Mouse (Mus musculus) heart, postnatal 36 days (tissue): ENCODE data around the gene Bmf. TPM values are rescaled to one million over a fixed set of nuclear protein-coding genes. Genes with fewer than 3 reads are reported as not detected.

Source experiments
- DNase-seq, 2 experiments: peaks; one replicate each; pipeline ENCODE4 v3.0.0; 2021 to 2022
- intact Hi-C: fragments of 180-260 bp; cut with DNase I; formaldehyde crosslinking; loops from one replicate; pipeline ENCODE4 v1.15.1; 2025
- total RNA-seq, 2 experiments: library from RNA; stranded (reverse); gene quantifications; 2 replicates each; pipeline ENCODE4 v1.2.3; 2021

The Bmf gene
- total RNA-seq, 2 experiments from 2014 or later: 6.7 to 8.2 TPM

DNA sequence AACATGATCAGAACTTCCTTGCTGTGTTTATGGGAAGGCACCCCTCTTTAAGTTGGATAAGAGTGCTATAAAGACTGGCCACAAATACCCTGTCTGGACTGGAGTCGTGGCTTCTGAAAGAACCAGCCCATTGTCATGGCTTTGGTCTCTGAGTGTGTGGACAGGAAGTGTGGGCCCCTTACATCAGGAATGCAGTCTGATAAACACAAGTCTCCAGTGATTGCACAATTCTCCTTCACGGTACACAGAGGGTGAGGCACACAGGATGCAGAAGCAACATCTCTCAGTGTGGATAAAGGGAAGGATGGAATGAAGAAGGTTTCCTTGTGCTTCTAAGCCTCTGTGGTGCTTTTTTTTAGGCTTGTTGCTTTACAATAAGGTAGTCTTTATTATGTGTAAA, 27.2 kb downstream of the Bmf start:
- no peak for DNase-seq
- intact Hi-C loops: no loop called here

DNA sequence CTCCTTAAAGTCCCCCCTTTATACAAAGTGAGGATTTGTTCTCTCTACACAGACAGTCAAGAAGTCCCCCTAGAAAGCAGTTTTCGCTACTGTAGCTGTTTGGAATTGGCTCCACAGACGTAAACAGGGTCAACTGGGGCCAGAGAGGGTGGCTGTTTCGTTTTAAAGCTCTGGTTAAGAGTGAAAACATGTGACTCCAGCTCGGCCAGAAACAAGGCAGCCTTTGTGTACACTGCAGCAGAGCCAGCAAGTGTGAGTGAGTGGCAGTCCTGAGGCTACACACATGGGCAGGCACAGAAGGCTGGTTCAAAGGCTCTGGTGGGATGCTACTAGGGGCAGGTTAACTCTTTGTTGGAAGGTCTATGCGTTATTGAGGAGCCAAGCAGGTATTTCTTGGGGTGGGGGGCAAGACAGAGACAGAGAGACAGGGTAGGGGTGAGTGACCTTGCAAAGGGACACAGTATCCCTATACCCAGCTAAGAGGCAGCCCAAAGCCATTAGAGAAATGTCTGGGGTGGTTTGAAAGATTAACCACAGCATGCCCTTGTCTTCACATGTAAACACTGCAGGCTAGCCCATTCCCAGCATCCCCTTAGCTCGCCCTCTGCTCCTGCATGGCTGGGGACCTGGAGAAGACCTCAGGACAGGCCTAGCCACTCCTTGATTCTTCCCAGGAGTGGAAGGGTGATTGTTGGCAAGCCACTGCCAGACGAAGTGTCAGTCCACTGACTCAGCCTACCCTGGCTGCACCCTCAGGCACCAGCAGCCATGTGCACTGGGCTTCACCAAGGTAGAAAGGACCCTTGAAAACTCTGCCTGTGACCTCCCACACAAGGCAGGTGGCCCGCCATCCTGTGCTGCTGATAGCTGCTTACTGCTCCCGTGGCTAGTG, 29.2 kb downstream of the Bmf start:
- peak; percentile 58 to 61 for DNase-seq
- intact Hi-C loops: no loop called here

DNA sequence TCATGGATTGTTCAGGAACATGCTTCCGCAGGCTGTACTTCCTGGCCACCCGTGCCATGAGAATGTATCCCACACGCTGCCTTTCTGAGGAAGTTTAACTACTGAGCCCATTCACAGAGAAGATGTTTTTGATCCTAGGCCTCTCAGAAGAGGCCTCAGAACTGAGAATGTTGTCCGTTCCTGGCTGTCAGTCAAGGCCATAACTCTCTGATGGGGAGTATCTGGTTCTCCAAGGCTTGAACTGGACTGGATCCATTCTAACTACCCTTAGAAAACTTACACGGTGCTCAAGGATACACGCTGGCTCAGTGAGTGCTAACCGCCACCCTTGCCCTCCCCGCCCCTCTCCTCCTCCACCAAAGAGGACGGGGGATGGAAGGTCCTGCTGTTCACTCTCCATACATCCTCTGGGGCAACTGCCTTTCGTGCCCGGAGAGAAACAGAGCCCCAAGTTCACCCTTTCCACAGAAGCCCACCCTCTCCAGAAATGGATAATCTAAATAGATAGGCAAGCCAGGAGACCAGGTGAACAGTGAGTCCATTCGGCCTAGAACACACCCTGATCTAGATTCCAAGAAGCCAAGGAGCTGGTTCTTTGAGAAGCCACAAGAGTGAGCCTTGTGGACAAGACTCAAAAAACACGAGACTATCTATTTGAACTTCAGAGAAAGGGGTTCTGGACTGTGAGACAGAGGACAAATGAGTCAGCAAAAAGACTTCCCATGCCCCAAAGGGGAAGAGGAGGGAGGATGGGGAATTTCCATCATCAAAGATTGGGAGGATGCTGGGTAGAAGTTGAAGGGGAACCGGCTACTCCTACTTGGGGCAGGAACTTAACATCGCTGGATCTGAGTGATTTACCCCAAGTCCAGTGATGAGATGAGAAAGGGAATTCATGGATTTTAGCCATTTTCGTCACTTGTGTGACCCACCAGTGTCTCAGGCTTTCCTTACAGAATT, 36.8 kb downstream of the Bmf start:
- no peak for DNase-seq
- intact Hi-C loops: no loop called here

DNA sequence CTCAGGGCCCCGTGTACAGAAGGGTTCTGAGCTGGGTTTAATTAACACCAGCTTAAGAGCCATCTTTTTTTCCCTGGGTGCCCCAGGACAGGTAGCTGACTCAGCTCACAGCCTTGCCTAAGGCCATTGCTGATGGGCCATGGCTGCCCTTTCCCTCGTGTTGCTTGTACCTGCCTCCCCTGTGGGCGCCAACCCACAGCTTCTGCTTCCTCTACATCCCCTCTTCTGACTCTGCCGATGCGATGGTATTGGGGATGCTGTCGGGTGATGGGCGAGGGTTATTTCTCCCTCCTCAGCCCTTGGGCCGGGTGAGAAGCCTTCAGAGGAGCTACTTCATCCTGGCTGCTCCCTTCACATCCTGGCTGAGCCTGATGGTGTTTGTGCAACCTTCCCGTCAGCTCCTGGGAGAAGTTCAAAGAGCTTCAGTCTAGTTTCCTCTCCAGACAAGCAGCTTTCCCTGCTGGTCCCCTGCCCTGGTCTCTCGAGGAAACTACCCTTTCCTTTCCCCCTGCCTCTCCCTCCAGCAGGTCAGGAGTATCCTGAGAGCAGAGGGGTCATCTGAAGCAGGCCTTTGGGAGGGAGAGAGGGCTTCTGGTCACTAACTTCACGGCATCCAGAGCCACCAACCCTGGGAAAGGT, 37.6 kb downstream of the Bmf start:
- DNase-seq: peak in 1 of 2 experiments; percentile 56
- intact Hi-C loops: loop anchor here (2.0 kb wide), 2 partner anchors 21 to 33 kb away; no protein-coding TSS in a partner anchor

DNA sequence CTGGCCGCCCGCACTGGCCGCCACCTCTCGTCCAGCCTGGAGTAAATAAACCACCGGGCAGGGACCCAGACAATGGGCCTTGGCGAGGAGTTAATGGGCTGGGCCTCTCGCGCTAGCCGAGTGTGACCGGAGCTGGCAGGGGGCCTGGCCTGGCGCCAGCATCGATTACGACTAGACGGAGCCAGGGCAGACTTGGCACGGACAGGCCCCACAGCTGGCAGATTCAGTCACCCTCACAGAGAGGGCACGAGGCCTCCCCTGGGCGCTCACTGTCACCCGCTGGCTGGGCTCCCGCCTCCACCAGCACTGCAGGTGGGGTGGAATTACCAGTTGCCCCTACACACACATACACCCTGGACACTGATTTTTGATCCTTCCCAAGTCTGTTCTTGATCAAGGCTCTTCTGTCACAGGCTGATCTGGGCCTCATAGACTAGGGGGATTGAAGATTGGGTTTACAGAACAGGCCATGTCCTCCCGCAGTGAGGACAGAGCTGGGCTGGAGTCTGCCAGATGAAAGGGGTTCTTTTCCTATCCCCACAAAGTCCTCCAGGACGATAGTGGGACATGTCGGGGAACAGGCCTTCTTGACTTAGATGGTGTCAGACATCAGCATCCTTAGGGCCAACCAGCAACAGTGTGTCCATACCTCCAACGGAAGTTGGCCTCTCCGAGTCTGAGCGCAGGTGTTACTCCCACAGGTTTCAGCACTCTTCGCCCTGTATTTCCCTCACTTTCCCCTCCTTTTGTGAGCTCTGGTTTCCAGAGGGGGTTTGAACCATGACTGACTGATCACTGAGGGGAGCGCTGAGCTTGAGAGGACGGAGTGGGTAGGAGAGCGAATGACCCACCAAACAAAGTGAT, 38.8 kb downstream of the Bmf start:
- intact Hi-C loops: loop anchor here (2.0 kb wide), 2 partner anchors 20 to 34 kb away; no protein-coding TSS in a partner anchor

DNA sequence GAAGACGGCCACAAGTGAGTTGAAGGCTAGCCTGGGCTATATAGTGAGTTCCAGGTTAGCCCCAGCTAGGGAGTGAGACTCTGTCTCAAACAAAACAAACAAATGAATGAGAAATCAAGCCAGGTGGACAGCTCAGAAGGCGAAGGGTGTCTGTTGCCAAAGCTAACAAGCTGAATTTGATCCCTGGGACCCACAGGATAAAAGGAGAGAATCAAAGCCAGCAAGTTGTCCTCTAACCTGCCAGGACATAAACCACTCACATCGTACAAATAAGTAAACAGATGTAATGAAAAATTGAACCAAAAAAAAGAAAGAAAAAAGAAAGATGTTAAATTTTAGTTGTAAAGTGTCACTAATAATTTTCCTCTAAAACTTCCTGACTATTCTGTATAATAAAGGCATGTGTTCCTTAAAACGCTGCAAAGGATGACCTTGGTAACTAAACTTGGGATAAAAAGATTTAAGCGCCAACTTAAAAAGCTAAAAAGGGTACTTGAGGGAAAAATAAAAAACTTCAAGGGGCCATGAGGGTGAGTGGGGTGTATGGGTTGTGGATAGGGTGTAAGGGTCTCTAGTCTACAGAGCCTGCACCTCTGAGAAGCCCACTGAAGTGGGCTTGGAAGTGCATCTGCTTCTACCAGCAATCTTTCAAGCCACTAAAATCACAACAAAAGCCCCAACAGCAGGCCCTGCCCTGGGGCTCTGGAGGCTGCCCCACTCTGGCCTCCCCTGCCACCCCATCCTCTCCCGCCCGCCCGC, 39.6 kb downstream of the Bmf start:
- intact Hi-C loops: loop anchor here (2.0 kb wide), 2 partner anchors 19 to 35 kb away; no protein-coding TSS in a partner anchor
- no peak for DNase-seq

More for the DNA sequence above, 38.8 kb downstream of the Bmf start:
- peak; percentile 83 to 84 for DNase-seq

DNA sequence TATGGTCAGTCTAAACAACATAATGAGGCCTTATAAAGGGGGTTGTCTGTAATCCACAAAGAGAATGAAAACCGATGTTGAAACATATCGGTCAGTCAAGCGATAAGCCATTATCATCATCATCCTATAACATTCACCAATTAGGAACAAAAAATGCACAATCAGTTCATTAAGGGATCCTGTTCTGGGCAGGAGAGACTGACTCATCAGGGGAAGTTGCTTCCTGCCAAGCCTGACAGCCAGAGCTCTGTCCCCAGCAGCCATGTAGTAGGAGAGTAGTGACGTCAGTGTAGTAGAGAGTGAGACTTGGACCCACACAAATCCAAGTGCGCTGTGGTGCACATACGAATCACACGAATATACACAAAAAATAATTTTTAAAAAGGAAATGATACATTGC, 42.4 kb downstream of the Bmf start:
- no peak for DNase-seq
- intact Hi-C loops: no loop called here

DNA sequence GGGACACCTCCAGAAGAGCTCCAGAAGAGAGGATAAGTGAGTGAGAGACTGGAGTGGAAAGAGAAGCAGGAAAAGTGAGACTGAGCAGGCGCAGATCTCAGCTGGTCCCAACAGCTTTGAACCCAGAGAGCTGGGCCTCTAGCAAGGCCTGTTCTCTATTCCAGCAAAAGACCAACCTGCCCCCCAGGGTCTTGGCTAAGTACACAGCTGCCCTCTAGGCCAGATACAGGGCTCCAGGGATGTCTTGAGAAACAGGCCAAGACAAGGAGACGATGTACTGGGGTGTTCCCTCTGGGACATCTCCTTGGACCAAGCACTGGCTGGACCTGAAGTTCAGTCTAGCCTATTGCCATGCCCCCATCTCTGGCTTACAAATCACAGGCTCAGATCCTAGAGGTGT, 49.3 kb downstream of the Bmf start:
- intact Hi-C loops: no loop called here
- no peak for DNase-seq

DNA sequence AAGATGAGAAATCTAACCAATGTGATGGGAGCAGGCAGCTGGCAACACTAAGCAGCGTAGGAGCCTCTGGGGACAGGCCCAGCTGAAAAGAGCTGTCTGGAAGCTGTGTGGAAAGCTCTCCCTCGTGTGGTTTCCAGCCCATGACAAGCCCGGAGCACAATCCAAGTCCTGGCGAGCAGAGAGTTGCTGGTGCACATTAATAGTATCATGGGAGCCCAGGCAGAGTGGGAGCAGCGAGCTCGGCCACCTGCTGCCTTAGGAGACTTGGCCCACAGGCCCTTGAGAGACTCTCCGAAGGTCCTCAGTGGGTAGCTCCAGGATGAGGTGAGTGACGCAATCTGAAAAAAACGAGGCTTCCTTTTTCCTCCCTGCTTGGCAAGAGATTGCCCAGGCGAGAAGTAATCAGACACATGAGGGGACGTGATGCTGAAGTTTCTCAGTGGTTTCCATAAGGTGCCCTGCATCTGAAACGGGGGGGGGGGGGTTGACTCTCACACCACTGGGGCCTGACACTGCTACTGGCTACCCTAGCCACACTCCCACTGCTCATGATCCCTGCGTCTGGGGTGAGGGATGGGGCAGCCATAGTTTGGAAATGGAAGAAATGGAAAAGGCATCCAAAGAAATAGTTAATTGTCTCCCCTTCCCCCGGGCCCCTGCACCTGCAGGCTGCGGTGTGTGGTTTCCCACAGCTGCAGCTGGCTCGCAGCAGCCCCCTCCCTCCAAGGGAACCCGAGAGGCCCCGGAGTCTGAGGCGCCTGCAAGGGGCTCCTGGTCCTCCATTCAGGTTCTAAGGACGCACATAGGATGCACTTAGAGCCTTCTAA, 50.1 kb downstream of the Bmf start:
- peak in 1 of 2 experiments; percentile 56 for DNase-seq
- intact Hi-C loops: no loop called here

DNA sequence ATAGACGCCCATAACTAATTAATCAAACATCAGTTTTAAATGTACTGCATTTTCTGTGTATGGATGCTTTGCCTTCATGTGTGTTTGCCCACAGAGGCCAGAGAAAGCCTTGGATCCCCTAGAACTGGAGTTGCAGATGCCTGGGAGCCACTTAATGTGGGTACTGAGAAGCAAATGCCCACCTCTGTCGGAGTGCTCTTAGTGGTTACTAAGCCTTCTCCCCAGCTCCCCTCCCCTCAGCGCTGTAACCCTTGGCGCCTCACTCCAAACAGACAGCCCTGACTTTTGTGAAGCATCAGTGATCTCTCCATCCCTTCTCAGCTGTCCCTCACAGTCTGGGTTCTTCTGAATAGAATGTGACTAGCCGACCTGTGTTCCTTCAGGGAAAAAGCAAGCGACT, 51.0 kb downstream of the Bmf start:
- no peak for DNase-seq

DNA sequence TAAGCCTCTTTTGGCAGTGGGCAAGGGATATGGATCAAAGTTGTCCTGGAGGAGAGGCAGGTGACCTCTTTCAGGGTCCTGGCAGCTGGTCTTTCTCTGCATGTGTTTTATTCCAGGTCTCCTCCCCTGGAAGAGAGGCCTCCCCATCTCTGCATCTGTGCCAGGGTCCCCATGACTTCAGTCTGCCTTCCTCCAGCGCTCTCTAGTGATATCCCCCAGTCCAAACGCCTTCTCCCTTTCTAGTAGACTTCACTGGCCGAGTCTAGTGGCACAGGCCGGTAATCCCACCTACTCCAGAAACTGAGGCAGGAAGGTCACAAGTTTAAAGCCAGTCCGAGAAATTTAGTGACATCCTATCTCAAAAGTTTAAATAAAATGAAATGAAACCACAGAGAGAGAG, 51.6 kb downstream of the Bmf start:
- no peak for DNase-seq
- intact Hi-C loops: no loop called here

More for the DNA sequence above, 51.0 kb downstream of the Bmf start:
- intact Hi-C loops: no loop called here

DNA sequence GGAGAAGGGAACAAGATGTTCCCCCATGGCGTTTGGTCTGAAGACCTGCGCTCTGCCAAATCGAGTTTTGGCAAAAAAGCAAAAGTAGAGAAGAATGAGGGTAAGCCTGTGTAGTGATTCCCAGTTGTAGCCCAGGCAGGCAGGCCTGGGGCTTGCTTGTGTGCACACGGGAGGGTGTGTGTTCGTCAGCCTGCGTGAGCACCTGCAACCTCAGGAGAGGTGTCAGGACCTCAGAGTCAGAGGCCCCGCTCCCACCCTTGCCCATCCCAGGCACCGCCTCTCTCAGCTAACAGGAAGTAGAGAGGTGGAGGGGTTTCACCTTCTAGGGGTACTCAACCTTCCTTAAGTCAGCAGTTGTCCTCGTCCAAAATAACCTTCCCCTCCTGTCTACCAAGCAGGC, 54.5 kb downstream of the Bmf start:
- DNase-seq: no peak
- intact Hi-C loops: no loop called here

DNA sequence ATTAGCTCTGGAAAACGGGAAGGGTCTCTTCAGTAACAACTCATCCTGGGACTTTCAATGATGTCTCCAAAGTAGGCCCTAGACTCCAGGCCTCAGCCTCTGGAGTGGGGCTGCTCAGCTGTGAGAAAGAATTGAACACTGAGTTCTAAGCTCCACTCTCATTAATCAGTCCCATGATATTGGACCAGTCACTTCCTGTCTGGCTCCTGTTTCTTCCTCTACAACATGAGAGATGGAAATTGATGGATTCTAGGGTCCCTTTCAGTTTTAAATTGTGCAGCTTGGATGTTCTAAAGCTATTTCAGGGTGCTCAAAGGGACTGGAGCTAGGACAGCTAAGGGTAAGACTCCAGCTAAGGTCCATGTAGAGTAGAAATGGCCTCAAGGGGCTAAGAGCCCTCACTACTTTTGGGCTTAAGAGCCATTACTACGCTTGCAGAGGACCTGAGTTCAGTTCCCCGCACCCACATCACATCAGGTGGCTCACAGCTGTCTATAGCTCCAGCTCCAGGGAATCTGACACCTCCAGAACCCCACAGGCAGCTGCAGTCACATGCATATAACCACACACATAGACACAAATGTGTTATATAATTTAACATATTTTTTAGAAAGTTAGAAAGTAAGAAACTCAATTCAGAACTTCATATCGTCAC, 57.6 kb downstream of the Bmf start:
- DNase-seq: no peak
- intact Hi-C loops: loop anchor here (2.0 kb wide), 1 partner anchor 19 kb away; no protein-coding TSS in a partner anchor

DNA sequence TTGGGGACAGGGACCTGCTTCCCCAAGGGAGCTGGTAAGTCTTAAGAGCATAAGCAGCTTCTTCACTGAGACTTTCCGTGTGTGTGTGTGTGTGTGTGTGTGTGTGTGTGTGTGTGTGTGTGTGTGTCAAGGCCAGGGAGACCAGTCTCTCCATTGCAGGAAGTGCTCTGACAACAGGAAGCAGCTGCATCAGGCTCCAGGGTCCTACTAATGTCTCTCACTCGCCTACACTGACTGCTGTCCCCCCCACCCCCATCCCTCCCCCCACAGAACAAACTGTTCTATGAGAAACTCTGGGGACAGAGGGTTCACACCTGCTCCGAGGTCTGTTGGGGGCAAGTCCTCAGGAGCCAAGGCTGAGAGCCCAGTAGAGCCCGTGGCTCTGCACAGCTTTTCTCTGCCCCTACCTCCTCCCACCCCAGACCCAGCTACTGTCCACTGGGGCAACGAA, 58.2 kb downstream of the Bmf start:
- DNase-seq: no peak
- intact Hi-C loops: loop anchor here (2.0 kb wide), 1 partner anchor 19 kb away; no protein-coding TSS in a partner anchor

DNA sequence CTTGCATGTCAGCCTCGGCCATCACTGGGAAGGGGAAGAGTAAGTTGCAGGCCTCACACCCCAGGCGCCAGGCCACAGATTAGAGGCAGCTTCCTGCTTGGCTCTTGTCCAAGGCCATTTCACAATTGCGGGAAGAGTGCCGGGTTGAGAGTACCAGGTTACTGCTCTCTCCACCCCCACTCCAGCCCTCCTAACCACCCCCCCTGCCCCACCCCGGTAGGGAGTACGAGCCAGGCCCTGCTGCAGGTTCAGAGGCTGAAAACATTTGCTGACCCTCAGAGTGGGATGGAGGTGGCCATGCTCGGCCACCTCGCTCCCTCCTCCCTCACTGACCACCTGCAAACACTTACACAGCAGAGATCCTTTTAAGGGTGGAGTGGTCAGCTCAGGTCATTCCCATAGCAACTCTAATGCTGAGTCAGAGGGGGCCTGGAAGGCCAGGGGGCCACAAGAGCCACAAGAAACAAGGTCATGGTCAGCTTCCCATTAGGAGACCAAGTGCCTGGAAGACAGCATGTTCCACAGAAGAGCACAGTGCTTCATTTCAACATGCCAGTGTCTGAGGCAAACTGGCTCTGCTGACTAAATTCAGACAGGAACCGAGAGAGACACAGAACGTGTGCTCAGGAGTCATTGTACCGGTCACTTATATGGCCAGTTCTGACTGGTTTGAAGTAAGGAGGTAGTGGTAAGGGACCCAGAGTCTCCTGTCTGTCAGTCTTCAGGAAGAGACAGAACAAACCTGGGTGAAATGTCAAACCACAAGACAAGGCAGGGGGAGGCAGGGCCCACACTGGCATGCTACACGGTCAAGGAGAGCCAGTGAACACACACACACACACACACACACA, 59.0 kb downstream of the Bmf start:
- intact Hi-C loops: loop anchor here (2.0 kb wide), 1 partner anchor 20 kb away; no protein-coding TSS in a partner anchor

DNA sequence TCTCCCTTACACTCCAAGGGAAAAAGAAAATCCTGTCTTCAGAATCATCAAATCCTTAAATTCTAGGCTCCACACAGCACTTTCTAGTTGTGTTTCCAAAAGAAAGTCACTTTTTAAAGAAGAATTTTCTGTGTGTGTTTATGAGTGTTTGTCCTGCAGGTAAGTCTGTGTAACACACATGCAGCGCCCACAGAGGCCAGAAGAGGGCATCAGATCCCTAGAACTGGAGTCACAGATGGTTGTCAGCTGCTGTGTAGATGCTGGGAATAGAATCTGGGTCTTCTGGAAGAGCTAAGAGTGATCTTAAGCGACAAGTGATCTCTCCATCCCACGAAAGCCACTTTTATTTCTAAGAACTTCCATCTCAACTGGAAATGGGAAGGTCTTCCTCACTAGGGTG, 61.7 kb downstream of the Bmf start:
- intact Hi-C loops: loop anchor here (1.0 to 5.0 kb wide), 4 partner anchors 59 to 394 kb away; partner anchors contain the start of gene Bmf
- peak in 1 of 2 experiments; percentile 52 for DNase-seq

More for the DNA sequence above, 59.0 kb downstream of the Bmf start:
- DNase-seq: peak; percentile 77 to 79
